Mouse (Mus musculus) left cerebral cortex, adult 11 months (tissue): ENCODE results near the gene 1810009A15Rik.

Experiments
- DNase-seq: peaks from one replicate; pipeline ENCODE4 v3.0.0; 2022; ENCODE audit warnings: low spot score

Gene 1810009A15Rik

DNA sequence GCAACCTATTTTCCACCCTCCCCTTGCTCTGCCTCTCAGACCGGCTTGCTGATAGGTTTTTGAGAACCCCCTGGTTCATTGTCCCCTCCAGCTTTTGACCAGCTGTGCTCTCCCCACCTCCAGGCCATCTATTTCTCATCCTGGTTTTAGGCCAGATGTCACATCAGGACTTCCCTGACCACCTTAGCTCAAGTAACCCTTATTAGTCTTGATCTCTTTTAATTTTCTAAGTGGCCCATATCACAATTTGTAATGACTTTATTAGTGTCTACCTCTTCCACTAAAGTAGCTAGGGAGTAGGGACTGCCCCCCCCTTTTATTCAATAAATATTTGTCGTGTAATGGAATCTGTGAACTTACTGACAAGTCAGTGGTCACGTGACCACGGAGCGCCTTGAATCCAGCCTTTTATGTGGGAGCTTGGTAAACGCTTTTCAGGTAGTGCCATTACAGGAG, 32.2 kb downstream of the 1810009A15Rik start:
- no peak for DNase-seq

DNA sequence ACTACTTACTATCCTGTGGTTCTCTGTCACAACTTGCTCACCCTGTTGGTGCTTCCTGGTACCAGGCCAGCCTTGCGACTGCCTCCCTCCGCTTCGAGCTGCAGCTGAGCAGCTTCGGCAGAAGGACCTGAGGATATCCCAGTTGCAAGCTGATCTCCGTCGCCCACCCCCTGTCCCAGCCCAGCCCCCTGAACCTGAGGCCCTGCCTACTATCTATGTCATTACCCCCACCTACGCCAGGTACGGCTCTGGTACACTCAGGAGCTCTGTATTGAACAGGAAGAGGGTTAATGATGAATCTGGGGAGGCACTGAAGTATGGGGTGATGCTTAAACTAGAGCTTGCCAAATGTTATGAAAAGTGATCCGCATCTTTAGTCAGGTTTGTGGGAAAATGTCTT, 33.1 kb downstream of the 1810009A15Rik start:
- no peak for DNase-seq

DNA sequence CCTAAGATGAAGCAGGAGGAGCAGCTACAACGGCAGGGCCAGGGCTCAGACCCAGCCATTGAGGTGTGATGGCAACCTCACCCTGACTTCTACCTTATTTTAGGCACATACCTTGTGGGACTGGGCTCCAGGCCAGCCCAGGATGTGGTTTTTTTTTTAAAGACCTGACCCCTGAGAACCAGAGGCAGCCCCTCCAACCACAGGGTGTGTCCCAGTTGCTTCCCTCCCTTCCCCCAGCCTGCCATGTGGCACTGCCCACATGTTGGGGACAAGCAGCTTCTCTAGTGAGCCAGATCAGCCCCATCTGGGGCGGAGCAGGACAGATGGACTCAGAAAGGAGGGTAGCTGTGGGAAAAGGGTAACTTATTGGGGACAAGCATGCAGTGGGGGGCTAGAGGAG, 38.1 kb downstream of the 1810009A15Rik start:
- no peak for DNase-seq

DNA sequence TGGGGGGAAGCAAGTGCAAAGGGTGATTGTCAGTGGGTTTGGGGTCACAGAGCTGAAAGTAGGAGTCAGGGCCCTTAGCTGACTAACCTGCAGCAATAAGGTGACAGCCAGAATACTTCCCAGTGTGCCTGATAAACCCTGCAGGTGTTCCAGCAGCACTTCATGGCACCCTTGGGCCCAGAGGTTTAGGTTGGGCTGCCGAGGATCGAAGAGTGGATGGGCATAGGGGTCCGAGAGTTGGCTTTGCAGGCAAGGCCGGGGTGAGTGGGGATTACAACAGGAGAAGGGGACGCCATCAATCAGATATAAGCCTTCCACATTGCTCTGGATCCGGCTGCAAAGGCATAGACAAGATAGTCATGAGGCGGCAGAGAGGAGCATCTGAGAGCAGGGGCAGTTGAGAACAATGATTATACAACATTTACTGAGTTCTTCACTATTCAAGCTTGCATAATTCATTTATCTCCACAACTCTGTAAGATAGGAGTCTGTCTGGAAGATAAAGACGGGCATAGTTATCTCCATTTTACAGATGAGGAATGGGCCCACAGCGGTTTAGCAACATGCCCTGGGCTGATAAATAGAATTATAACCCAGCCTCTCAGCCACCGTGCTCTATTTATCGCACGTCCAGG, 39.4 kb downstream of the 1810009A15Rik start:
- DNase-seq, result no peak

DNA sequence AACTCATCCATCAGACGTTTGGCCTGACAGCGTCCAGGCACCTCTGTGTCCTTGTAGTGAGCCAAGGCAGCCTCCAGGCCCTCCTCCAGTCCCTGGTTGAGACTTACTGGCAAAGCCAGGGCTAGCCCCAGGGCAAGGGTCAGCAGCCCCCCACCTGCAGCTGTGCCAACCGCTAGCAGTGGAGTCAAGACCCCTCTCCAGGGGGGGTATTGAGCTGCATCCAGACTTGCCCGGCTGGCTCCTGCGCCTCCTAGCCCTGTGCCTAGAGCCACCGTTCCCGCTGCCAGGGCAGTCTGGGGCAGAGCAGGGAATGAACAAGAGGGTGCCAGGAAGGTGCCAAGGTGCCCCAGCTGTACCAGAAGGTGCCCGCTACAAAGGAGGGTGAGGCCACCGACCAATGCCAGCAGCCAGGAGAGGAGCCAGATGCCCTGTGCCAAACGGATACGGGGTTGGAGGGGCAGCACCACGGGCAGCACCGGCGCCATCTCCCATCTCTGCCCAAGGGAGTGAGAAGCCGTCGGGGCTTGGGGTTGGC, 40.1 kb downstream of the 1810009A15Rik start:
- DNase-seq, result no peak

DNA sequence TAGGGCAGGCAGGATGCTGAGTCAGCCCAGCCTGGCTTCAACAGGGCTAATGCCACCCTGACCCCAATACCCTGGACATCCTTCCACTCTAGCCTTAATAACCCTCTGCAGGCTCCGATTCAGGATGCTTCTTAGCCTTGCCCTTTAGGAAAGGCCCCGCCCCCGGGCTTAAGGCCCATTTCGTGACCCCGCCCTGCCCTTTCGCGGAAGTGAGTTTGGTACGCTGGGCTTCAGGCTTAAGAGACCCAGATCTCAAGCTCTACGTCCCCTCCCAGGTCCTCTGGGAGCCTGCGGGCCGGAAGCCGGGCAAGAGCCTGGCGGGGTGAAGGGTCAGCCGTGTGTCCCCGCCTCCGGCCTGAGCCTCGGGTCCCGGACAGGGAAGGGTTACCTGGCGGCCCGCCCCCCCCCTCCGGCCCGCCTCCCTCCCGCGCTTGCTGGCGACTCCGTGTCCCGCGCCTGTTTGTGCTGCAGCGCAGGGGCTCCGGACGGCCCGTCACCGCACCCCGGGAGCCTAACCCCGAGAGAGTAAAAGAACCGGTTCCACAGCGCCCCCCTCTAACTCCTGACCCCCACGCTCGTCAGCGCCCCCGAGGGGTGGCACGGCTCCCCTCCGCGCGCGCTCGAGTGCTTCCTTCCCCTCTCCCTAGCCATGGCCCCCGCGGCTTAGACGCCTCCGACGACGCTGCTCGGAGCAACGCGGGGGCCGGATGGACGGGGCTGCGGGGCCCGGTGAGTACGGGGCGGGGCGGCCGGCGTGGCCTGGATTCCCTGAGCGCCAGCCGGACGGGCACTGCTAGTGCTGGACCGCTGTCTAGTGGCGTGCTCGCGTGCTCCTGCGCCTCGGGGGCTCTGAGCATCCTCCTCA, 40.8 kb downstream of the 1810009A15Rik start, which contains the start of the genes Rom1 and Eml3:
TSS of gene Rom1 (minus strand) at position 133 of the 865 bp plus-strand sequence.
TSS of gene Eml3 (plus strand) at position 329 of the 865 bp plus-strand sequence.
- DNase-seq, result no peak

DNA sequence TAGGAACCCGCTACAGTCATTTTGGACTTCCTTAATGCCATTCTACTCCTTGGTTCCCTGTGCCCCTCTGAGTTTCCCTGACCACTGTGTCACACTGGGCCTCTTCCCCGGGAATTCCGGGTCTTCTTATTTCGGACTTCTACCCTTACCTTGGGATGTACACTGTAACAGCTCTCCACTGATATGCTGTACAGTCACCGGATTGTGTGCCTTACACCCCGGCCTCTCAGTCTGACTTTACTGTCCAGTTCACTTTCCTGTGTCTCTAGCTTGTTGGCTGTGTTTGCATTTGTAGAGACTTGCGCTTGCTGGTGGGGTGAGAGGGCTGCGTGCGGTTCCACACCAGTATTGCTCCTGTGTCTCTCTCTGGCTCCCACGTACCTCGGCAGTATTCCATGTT, 41.5 kb downstream of the 1810009A15Rik start:
- no peak for DNase-seq

DNA sequence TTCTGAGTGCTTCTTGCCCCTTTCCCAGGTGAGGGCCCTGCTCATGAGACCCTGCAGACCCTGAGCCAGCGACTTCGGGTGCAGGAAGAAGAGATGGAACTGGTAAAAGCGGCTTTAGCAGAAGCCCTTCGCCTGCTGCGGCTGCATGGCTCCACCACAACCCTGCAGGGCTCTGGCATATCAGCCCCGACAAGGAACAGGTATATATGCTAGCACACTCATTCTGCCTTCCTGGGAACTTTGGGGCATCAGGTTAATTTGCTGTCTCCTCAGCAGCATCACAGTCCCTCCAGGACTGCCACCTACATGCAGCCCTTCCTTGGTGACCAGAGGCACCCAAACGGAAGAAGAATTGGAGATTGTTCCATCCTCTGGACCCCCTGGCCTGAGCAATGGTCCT, 42.1 kb downstream of the 1810009A15Rik start:
- no peak for DNase-seq

DNA sequence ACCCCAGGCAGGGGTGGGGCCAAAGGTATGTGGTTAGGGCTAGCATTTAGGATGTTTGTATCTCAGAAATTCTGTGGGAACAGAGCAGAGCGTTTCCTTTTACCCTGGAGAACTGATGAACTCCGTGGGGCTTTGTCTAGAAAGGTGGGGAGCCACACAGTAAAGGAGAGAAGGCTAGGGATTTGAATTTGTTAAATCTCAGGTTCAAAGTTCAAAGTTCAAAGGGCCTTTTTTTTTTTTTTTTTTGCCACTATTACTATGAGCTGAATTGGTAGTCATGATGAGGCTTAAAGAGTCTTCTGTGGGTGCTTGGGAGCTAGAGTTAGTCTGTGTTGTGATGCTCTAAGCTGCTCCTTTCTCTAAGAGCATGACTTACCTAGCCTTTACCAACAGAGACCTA, 48.1 kb downstream of the 1810009A15Rik start:
- no peak for DNase-seq
